Mouse (Mus musculus) erythroblast, adult 5-6 weeks (primary cell): ENCODE measurements at regions not wholly inside any gene's neighbourhood (a gene's known extent, or its start where the extent isn't known, plus 50 kb on each side); places are given as distances from the start of the nearest gene placed in this dataset.

Experiments
- ATAC-seq: replicated peaks from 2 replicates; pipeline ENCODE4 v1.8.0; 2016; ENCODE audit warnings: moderate number of reproducible peaks, mild to moderate bottlenecking, moderate TSS enrichment, inconsistent platforms; ENCODE audit not compliant: poor library complexity, low FRiP score, severe bottlenecking

DNA sequence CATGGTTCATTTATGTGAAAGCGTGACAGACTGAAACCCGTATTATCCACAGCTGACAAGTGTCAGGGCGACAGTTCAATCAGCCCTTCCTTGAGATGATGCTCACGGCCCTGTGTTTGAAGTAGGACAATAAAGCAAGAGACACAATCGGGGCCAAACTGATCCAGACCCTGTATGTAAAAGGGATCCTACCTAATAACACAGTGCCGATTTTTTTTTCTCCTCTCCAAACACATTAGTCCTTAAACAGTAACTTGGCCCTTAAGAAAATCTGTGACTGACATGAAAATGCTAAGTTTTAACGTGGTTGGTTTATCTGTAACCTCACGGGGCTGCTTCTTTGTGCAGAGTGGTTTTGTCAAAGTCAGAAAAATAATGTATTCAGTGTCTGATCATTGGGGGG lies 425.9 kb upstream of the Smim15 start:
- ATAC-seq, result no peak

DNA sequence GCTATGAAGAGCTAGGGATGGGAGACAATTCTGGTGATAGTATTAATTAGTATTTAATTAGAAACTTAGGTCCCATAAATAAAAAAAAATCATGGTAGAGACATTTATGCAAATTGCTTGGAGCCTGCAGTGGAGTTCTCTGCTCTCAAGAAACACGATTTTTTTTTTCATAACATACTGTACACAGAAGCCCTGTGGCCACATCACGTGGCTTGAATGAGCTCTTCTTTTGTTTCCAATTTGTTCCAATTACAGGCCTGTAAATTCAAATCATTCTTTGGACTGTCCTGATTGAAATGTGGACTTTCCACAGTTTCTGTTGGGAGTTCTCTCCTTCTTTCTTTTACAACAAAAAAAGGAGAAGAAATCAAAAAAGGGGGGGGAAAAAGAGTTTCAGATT lies 426.7 kb upstream of the Smim15 start:
- no peak for ATAC-seq

DNA sequence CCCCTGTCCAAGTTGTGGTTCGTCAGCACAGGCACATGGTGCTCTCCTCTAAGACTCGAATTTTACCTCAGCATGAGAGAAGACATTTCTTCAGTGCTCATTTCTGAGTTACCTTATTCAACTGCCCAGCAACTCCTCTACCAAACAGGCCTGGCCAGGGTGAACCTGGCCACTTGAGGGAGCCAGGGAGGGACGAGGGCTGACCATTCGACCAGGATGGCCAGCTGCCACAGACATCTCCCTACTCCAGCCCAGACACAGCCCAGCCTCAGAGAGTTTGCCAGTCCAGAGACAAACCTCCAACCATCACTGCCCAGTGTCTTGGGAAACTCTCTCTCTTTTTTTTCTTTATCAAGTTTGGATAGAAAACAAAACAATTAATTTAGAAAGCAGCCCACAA lies 427.5 kb upstream of the Smim15 start:
- ATAC-seq, result no peak

DNA sequence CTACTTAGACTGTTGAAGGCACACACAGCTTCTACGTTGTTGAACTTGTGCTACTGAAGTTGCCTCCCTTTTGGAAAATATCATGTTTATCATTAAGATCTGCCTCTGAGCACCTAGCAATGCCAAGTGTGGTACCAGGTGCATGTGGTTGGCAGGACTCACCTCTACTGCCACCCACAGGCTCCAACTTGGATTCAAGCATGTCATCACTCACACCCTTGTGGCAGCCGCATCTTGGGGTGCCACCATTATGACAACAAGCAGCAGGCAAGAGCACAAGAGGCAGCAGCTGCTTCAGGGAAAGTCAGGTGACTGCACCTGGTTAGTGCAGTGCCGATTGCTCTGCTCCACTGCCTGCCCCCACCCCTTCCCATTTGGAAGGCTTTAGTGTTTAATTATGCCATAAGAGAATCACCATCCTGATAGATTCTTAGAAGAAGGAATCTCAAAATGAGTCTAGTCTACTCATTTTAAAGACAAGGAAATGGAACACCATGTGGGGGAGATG lies 435.2 kb upstream of the Smim15 start:
- ATAC-seq, result no peak

DNA sequence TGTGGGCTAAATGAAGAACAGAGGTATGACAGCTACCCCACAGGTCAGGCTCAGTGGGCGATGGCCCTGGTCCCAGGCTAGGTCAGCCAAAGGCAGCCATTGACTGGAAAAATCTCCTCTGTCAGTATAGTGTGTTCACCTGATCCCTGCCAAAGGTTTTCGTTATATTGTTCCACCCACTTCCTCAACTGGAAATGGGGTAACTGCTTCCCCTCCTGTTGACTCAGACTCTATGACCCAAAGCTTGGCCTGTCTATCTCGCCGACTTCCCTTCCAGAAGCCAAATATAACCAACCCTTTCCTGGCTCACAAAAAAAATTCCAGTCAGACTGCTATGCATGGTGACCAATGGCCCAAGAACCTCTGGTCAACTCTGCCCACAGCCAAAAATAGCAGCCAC lies 437.0 kb upstream of the Smim15 start:
- no peak for ATAC-seq

DNA sequence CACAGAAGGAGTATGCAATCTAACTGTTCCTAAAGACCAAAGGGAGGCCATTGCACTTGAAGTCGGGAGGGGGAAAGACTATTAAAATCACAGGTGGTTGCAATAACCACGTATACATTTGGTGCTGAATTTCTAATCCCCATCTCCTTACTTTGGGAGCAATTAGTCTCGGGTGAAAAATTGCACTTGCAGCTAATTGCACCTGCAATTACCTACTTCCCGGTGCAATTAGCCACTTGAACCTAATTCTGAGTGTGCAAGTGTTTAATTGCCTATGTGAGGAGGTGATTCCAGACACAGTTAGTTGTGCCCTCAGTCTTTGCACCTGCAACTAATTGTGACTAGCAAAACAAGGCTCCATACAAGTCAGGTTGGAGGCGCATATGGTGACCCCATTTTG lies 442.1 kb upstream of the Smim15 start:
- no peak for ATAC-seq

DNA sequence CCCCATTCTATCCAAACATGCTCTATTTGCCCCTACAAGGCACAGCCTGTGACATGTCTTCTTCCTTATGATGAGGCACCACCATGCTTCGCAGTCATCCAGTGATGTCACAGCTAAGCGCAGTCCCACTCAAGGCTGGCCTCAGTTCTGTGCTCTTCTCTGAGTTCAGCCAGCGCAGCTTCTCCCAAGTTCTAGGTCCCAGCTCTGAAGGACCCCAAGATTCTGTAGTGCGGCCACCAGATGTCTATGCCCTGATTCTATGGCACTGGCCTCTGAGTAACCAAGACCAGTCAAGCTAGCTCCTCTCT lies 443.2 kb upstream of the Smim15 start:
- no peak for ATAC-seq

DNA sequence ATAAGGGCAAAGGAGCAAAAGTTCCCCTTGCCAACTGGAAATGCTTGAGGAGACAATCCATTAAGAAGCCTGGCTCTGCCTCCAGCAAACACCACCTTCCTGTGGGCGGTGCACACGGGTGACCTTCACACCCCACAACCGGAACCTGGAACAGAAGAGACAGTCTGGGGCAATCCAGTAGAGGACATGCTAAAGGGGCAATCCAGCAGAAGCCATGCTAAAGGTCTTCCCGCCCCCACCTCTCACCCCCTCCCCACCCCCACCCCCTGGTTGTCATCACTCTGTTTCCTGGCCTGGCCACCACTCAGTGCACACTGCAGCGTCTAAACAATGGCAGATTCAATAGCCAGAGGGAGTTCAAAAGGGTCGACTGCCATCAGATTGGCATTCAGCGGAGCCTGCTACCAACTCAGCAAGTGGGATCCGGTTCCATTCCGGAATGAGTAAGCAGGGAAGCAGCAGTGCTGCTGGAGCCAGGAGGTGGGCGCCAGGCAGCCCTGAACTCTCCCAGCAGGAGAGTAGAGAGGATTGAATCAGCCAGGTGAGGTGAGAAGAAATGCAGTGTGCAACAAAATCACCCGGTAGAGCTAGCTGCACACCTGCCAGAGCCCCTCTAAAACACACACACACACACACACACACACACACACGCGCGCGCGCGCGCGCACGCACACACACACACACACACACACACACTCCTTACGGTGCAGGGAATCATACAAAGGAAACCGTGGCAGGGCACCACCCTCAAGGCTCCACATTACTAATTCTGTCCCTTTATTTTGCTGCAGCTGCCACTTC lies 443.7 kb upstream of the Smim15 start:
- ATAC-seq, result no peak

DNA sequence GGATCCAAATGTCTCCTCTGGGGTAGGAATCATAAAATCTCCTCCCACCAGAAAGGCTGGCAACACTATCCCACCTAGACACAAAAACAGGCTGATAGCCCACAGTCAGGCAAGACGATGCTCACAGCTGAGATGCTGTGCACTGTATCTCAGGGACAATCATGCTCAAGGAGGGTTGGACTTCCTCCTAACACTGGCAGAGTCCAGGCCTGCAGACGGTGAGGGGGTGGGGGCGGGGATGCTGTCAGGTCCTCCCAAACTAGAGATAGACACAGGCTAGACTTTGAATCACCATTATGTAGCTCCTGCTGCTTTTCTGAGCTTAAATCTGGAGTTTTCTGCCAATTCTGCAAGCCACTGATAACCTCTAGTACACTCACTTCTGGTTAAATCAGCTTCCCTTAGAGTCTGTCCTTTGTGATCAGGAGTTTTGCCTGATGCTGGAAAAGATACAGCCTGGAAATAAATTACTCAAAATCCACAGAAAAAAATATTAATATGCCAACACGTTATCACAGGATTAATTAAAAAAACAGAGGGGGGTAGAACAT lies 445.1 kb upstream of the Smim15 start:
- ATAC-seq, result no peak

DNA sequence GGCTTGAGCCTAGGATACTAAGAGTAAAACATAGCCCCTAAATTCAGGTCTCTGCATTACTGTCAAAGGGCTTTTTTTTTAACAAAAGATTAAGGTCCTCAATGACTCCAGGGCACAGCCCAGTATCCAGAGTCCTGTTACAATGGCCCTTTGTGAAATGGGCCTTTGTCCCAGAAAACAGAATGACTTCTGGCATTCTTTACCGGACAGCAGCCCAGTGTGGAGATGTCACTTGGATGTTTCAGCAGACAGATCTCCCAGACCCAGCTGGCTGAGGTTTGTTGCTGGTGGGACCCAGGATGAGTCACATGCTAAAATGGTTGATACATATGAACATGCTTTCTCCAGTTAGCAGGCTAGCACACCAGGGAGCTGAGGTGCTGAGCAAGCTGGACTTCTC lies 445.9 kb upstream of the Smim15 start:
- no peak for ATAC-seq

DNA sequence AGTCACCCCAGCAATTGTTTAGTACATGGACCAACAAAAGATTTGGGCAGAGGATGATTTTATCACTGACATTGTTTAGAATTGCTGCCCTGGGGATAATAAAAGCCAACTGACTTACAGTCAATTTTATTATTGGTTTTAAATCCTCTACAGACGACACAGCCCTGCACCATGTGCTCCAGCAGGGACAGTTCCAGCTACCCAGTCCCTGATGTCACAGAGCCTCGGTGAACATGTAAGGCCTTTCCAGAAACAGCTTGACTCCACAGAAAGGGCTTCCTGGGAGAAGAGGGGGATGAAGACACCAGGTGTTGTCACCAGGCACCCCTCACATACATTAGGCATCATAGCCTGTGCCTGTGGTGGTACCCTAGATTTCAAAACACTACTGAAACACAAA lies 447.0 kb upstream of the Smim15 start:
- ATAC-seq, result no peak

DNA sequence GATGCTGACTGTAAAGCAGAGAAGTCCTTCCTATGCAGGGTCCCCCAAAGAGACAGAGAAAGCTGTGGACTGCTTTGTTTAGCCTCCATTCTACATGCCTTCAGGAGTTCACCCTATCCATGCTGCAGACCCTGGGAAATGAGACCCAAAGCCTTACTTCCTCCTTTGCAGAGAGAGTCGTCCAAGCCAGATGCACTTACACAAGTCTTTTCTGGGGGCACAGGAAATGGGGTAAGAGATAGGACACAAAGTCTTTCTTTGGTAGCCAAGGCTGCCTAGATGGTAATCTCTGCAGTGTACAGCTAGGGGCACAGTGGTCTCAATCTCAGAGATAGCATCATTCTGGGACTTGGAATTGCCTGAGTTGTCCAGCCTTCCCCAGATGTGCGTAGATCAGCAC lies 448.1 kb upstream of the Smim15 start:
- no peak for ATAC-seq

DNA sequence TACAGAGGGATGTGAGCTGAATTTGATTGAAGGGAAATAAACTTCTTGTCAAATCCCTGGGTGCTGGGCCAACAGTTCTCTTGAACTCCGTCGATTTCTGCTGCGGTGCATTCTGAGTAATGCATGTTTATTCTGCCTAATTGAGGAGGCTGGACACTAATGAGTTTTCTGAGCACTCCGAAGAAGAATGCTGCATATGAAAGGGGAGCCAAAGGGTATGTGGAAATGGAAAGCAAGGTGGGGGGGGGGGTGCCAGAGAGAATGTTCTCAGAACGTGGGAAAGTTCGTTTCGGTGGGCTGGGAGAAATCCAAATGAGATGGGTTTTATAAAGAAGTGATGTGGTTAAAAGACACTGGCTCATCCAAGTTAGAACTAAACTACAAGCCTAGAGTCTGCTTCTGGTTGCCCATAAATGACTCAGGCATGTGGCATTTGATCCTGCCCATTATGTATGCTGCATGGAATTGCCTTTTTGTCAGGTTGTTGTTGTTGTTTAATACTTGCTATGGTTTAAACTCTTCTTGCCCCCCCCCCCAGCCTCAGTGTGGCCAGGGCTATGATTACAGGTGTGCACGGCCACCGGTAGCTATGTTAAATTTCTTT lies 455.7 kb upstream of the Smim15 start:
- no peak for ATAC-seq

DNA sequence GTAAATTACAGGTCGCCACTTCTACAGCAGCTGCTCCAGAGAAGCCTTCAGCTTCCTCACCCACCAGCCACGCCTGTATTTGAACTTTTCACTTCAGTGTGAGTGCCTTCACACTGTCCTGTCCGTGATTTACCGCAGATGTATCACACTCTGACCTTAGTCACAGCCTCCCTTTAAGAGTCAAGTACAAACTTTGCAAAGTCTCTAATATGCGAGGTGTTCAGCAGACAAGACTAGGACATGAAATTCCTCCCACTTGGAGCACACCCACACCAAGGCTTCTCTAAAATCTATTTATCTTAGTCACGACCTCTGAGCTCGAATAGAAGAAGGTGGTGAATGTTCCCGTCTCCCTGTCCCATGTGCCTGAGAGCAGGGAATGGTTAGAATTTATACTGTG lies 456.6 kb upstream of the Smim15 start:
- ATAC-seq, result no peak

DNA sequence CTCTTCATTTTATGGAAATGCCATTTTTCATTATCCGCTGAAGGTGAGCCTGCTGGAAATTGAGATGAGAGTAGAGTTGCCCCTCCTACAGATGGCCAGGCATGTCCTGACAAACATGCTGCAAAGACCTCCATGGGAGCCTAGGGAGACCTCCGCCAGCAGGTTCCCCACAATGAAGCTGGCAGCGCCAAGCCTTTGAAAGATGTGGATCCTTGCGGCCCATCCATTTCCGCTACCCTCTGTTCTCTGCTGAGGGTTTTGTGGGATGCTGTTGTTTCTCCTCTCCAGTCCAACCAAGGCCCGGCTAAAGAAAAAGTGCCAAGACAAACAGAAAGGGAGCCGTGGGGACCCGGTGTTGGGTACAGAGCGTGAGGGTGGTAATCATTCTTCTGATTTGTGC lies 458.3 kb upstream of the Smim15 start:
- ATAC-seq, result no peak

DNA sequence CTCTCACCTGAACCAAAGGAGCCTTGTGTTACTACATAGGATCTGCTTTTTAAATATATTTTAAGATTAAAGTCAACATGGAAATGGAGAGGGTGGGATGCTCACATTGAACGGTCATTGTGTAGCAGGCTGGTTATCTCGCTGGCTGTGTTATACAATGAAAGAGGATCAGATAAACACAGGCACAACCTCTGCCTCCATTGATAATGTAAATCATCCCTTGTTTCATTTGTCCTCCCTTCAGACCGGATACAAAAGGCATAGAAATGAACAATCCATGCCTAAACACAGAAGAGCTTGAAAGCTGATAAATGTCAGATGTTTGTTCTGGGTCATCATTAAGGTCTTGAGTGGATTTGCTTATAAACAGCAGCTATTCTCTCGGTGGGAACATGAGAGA lies 458.9 kb upstream of the Smim15 start:
- ATAC-seq, result no peak

DNA sequence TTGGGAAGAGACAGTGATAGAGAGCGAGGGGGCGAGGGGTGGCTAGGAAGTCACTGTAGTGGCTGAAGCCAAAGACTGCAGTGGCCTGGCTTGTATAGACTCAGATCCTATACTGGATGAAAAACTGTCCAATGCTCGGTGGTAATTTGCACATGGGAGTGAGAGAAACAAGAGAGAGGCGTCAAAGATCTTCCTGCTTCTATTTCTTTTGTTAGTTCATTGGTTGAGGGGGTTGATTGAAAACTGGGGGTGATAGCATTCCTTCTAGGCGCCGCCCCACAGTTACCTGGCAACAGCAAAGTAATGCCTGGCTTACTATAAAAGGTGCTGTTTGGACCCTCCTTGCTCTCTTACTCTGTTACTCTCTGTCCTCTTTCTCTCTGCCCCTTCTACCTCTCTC lies 465.3 kb upstream of the Smim15 start:
- ATAC-seq, result no peak

DNA sequence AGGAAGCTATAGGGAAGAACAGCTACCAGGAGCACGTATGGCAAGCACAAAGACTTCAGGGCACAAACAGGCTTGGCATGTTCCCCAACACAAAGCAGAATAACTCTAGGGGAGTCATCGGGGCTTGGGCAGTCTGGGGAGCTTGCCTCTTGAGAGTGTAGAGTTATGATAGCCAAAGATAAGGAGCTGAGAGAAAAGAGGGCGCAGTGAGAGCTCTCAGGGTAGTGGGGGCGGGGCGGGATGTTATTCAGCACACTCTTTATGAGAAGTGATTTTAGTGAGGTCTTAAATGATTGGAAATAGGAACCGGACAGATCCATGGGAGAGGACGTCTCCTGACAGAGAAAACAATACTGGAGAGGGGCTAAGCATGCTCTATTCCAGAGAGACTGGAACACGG lies 466.4 kb upstream of the Smim15 start:
- no peak; the same call in 1 of the 2 replicates for ATAC-seq

DNA sequence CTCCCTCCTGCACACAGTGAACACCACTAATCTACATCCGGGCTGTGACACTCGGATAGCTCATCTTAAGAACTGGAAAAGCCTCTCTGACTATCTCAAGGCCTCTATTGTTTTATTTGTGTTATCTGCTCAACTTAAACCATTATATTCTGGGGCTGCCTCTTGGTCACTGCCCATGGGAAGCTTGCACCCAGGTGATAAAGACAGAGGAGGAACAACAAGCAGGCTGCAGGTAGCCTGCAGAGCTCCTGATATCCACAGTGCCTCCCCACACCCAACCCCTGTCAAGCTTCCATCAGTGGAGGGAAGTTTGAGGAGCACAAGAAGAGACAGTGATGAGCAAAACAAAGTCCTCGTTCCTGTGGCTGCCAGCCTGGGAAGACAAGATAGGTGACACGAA lies 467.0 kb upstream of the Smim15 start:
- ATAC-seq, result peak; percentile 43; the same call in 1 of the 2 replicates

DNA sequence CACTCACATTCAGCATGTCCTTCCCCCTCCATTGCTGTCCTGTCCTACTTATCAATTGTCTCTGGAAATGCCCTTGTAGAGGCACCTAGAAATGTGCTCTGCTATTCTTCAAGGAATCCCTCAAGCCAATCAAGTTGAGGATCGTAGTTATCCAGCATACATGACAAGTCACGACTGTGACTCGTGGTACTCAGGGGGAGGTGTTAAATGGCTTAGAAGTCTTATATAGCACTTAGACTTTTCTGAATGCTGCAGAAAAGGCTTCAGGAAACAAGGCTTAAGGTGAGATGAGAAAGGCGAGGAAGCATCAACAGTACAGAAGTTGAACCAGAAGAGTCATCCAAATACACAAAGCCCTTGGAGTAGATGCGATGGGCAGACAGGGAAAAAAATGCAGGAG lies 467.5 kb upstream of the Smim15 start:
- no peak for ATAC-seq

DNA sequence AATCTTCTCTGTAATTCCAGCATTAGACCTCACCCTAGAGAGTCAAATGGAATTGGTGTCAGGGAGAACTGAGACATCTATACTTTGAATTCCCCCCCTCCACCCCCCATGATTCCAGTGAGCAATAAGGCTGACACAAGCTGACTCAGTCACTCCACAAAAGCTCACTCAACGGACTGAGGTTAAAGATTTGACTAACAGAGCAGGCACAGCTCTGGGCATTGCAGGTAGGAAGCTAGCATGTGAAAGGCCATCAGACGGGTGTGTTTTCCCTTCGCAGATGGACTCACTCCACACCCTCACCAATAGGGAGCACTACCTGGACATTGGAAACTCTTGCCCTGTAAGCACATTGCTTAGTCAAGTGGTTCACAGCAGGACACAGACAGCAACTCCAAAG lies 469.2 kb upstream of the Smim15 start:
- no peak for ATAC-seq
